Mouse (Mus musculus) T-cell, adult 66 days (primary cell): ENCODE results near the gene 1700074P13Rik. TPM values are rescaled to one million over a fixed set of nuclear protein-coding genes. Genes with fewer than 3 reads are reported as not detected.

Source experiments
- total RNA-seq, 2 experiments: library from RNA; stranded (reverse); gene quantifications; 3 replicates in 1 of 2; 4 replicates in 1 of 2; pipeline ENCODE4 v1.2.4; 2023

The 1700074P13Rik gene
- not detected for total RNA-seq

DNA sequence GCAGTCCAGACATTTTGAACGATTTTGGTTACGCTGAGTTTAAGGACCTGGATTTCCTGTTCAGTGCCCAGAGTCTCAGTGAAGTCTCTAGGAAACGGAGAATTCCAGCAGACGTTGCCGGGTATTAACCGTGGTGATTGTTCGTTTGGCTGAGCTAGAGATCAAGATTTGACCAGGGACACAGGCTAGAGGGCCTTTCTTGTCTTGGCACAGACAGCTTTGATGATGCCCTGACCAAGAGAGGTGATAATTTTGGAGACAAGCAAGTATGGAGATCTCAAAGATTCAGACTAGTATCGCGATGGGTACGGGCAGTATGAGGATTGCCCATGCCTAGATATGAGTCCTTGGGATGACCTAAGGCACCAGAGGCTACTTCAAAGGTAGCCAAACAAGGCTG, at the start of gene 1700074P13Rik:
TSS of gene 1700074P13Rik (minus strand) at position 101 of the 400 bp plus-strand sequence.

DNA sequence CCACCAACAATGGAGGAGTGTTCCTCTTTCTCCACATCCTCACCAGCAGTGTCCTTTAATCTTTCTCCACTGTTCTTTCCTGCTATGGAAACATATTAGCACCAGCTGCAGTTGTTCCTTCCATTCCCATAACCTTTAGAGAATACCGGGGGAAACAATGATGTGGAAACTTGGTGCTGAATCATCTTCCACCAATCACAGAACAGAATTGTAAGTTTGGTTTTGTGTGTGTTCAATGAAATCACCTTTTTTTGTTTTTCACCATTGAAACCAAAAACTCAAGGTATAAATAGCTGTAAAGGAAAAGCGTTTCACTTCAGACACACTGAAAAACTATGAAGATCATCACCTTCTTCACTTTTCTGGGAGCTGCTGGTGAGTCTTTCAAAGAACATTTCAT, 24.1 kb upstream of the 1700074P13Rik start, which contains the start of gene 1810009J06Rik:
TSS of gene 1810009J06Rik (plus strand) at position 301 of the 400 bp plus-strand sequence.

DNA sequence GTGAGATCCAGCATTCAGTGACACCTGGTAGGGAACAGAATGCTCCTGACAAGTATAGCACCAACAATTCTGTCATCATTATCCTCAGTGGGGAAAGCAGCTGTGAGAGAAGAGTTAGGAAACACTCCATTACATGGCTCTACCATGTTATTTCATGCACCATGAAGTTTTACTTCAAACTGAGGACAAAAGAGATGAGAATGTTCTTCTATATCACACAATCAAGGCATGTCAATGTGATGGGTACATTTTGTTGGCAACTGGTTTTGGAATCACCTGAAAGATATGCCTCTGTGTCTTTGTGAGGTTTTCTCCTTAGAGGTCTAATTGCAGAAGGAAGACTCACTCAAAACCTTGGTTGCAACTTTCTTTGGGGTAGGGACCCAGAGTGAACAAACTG, 11.4 kb upstream of the 1700074P13Rik start, which contains the start of gene Gm4744:
TSS of gene Gm4744 (minus strand) at position 101 of the 400 bp plus-strand sequence.

DNA sequence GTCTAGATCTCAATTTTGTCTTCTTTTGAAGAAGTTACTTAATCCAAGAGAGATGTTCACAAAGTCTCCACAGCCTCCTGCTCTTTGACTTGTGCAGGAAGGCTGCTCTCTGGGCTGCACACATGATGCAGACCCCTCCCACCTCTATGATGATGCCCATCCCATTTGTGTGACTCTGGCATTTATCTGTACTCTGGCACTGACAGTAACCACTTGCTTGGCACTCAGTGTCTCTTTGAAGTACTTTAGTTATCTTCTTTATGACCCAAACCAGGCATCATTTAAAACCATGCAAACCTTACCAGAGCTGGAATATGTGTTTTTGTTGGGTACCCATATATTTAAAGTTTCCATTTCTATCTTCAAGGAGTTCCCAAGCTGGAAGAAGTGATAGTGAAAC, 40.1 kb downstream of the 1700074P13Rik start, which contains the start of gene Prss58:
TSS of gene Prss58 (minus strand) at position 101 of the 400 bp plus-strand sequence.

DNA sequence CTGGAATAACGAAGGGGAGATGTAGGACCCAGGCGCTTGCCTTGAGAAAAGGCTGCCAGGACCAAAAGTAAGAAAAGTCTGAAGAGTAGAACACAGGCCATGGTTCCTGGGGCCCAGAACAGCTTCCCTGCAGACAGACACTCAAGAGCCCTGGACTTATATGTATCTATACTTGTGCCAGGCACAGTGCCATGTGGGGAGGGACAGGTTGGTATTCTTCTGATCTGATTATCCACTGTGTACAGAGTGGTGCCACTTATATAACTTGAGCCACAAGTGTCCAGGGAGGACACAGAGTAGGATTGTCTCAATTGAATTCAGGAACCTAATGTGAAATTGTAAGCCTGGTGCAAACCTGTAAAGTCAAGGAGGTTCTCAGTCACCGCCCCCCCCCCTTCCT, 53.0 kb downstream of the 1700074P13Rik start, which contains the start of gene Moxd2:
TSS of gene Moxd2 (minus strand) at position 101 of the 400 bp plus-strand sequence.

Other genes with a start within 250 kb of the 1700074P13Rik start
- gene Moxd2, start 53.1 kb downstream of the 1700074P13Rik start, total RNA-seq, result not detected
- not detected for gene Prss58, start 40.2 kb downstream of the 1700074P13Rik start, total RNA-seq
- gene Gm4744, start 11.3 kb upstream of the 1700074P13Rik start, total RNA-seq, result not detected
- gene 1810009J06Rik, start 24.2 kb upstream of the 1700074P13Rik start, total RNA-seq, result not detected
- not detected for gene Gm2663, start 58.9 kb upstream of the 1700074P13Rik start, total RNA-seq
- not detected for gene 2210010C04Rik, start 95.0 kb upstream of the 1700074P13Rik start, total RNA-seq